Mouse (Mus musculus): ENCODE measurements around the gene Cacnb2.

DNA sequence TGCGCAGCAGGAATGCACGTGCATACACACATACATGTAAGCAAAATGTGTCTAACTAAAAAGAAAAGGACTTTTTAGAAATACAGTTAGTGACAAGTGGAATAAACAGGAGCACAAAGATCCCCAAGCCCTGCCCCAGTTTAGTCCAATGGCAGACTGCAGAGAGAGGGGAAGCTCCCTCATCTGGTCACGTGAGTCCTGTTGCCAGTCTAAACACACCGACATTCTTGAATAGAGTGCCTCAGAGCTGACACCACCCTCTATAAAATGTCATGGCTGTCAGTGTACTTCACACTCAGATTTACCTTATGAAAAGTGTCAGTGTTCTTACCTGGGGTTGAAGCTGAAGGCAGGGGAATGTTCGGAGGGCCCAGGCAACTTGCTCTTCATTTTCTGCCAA is 394.9 kb downstream of the Cacnb2 start:
- TF ChIP-seq CTCF (IDR thresholded peaks at IDR 0.05; ENCODE audit: borderline replicate concordance, extremely low read depth, insufficient read depth, insufficient read length): no peak
- TF ChIP-seq POLR2A (IDR thresholded peaks at IDR 0.05; ENCODE audit: borderline replicate concordance, extremely low read depth, insufficient read depth, insufficient read length, poor library complexity, severe bottlenecking): no peak
